Mouse (Mus musculus) cerebellum, adult 2 months (tissue): ENCODE measurements around the gene Slc18a2. TPM values are rescaled to one million over a fixed set of nuclear protein-coding genes. Genes with fewer than 3 reads are reported as not detected.

Experiments used
- DNase-seq, 2 experiments: peaks; one replicate each; pipeline ENCODE4 v3.0.0; 2021
- H3K27ac ChIP-seq: fragments of 200-500 bp; 2 replicates; pipeline ENCODE4 v1.5.1; 2012; ENCODE audit warnings: low read length, control low read depth, inconsistent platforms; ENCODE audit not compliant: insufficient read depth
- H3K27me3 ChIP-seq: fragments of 200-500 bp; 2 replicates; pipeline ENCODE4 v1.6.1; 2012; ENCODE audit warnings: inconsistent platforms, mild to moderate bottlenecking, low read length, moderate library complexity; ENCODE audit not compliant: control insufficient read depth, insufficient read depth
- H3K4me1 ChIP-seq: fragments of 200-500 bp; 2 replicates; pipeline ENCODE4 v1.6.1; 2011; ENCODE audit warnings: low read length; ENCODE audit not compliant: control insufficient read depth, insufficient read depth
- H3K4me3 ChIP-seq: fragments of 200-500 bp; replicated peaks from 2 replicates; pipeline ENCODE3; 2011; ENCODE audit warnings: mild to moderate bottlenecking, low read depth, low read length, control low read depth; ENCODE audit not compliant: insufficient read depth
- CTCF ChIP-seq: fragments of 200-500 bp; IDR thresholded peaks from 2 replicates; pipeline ENCODE4 v1.5.1; 2011; ENCODE audit warnings: low read depth, mild to moderate bottlenecking, control low read depth, low read length, moderate library complexity, borderline replicate concordance; ENCODE audit not compliant: insufficient read depth
- POLR2A ChIP-seq: fragments of 200-500 bp; IDR thresholded peaks from 2 replicates; pipeline ENCODE4 v1.6.1; 2011; ENCODE audit warnings: low read length, control low read depth, borderline replicate concordance; ENCODE audit not compliant: insufficient read depth
- WGBS: fragments of 180-500 bp; shearing (Covaris S2); methylation state at CpG from one replicate; pipeline ENCODE4 v1.1.7; 2018; 5-methylcytosine and 5-hydroxymethylcytosine counted together
- polyA plus RNA-seq: library from polyadenylated mRNA; depleted of rRNA; stranded (reverse); fragments of >200 nt; gene quantifications from 2 replicates; pipeline ENCODE4 v1.2.3, GENCODE M21; 2012; rRNA removed

The Slc18a2 gene
- polyA plus RNA-seq, 1 experiment, result 5.2 TPM

GRCm38 (mm10) chr19:59337872-59338681 is 77.4 kb downstream of the Slc18a2 start:
- Histone ChIP-seq H3K27me3 (no peaks in the 10 kb centered on the region), H3K4me1 (no peaks in the 10 kb centered on the region; the same call in 1 of the 2 replicates), H3K4me3 (no peak overlapping the region), H3K27ac (no peak overlapping the region)
- 91% methylated on average over 3 of the region's 3 CpGs for WGBS
- DNase-seq, result no peak
- TF ChIP-seq CTCF, result no peak
- no peak for TF ChIP-seq POLR2A

- Histone ChIP-seq H3K4me1 (no peaks in the 10 kb centered on the region; the same call in 1 of the 2 replicates), H3K27ac (no peak overlapping the region), H3K27me3 (no peaks in the 10 kb centered on the region), H3K4me3 (no peak overlapping the region)
- no peak for DNase-seq
- TF ChIP-seq POLR2A (no peak), CTCF (no peak)
- 89% methylated on average over 3 of the region's 3 CpGs for WGBS
These were observed 79.2 kb downstream of the Slc18a2 start for GRCm38 (mm10) chr19:59339908-59340307.

- TF ChIP-seq POLR2A (no peak), CTCF (no peak)
- Histone ChIP-seq H3K27me3 (no peaks in the 10 kb centered on the region), H3K4me1 (no peaks in the 10 kb centered on the region; the same call in 1 of the 2 replicates), H3K27ac (no peak overlapping the region), H3K4me3 (peak overlapping the region; percentile 14)
- WGBS, result 56% methylated on average over 2 of the region's 2 CpGs
- no peak for DNase-seq
These were observed 82.3 kb downstream of the Slc18a2 start for GRCm38 (mm10) chr19:59342964-59343363.

- DNase-seq, result peak; percentile 35 to 48
- TF ChIP-seq POLR2A (no peak), CTCF (no peak)
- WGBS, result 1% methylated on average over 14 of the region's 14 CpGs
- Histone ChIP-seq H3K4me3 (peak overlapping the region; percentile 54), H3K27me3 (no peaks in the 10 kb centered on the region), H3K27ac (no peak overlapping the region), H3K4me1 (no peaks in the 10 kb centered on the region; the same call in 1 of the 2 replicates)
These were observed 83.6 kb downstream of the Slc18a2 start for GRCm38 (mm10) chr19:59344304-59344711.

- H3K27ac ChIP-seq, result peak overlapping the region; percentile 64; the same call in 1 of the 2 replicates
- peak overlapping the region; percentile 54 for H3K4me3 ChIP-seq
- H3K27me3 ChIP-seq, result no peaks in the 10 kb centered on the region
- H3K4me1 ChIP-seq, result no peaks in the 10 kb centered on the region; the same call in 1 of the 2 replicates
- WGBS, result under 1% methylated on average over 69 of the region's 70 CpGs
- TF ChIP-seq POLR2A, result no peak
- no peak for TF ChIP-seq CTCF
- peak in 1 of 2 experiments; percentile 62 for DNase-seq
These were observed 84.5 kb downstream of the Slc18a2 start for GRCm38 (mm10) chr19:59345081-59345657.

Other genes with a start within 250 kb of the Slc18a2 start
- gene Shtn1, start 184.8 kb upstream of the Slc18a2 start, polyA plus RNA-seq, result 19.2 and 22.5 TPM in 2 replicates
- 0.26 TPM in 1 of 2 replicates, not detected in the other for gene Vax1, start 90.8 kb upstream of the Slc18a2 start, polyA plus RNA-seq
- gene Kcnk18, start 41.7 kb upstream of the Slc18a2 start, polyA plus RNA-seq, result 0.03 TPM in 1 of 2 replicates, not detected in the other
- gene Rps12-ps3, start 61.4 kb downstream of the Slc18a2 start, polyA plus RNA-seq, result 71.7 and 84.0 TPM in 2 replicates
- gene Pdzd8, start 84.9 kb downstream of the Slc18a2 start, polyA plus RNA-seq, result 20.7 and 21.0 TPM in 2 replicates
- 0.07 and 0.13 TPM in 2 replicates for gene Emx2, start 197.5 kb downstream of the Slc18a2 start, polyA plus RNA-seq